Mouse (Mus musculus): Measurements from ENCODE around the gene Myoz2. TPM values are rescaled to one million over a fixed set of nuclear protein-coding genes. Genes with fewer than 3 reads are reported as not detected.

The Myoz2 gene
- total RNA-seq (2021) = under 1 TPM in 1 of 2 experiments, not detected in 1; 0.74 TPM
- long read RNA-seq, experiment 1, partial matches to known transcripts = 1 of 1 reads
- long read RNA-seq, experiment 1, other reads (novel, unspliced or antisense) = 0 of 1 reads
- long read RNA-seq, experiment 2 = 0 reads

GRCm38 (mm10) chr3:123034752-123035151, at the start of gene Myoz2:
Gene Myoz2 (minus strand): TSS chr3:123035015.
- Histone ChIP-seq H3K27ac (no peak within 1 kb of the TSS), H3K4me3 (no peak within 1 kb of the TSS)
- DNase-seq (ENCODE audit: low spot score in 2 of 2) = no peak
- no peak for TF ChIP-seq CTCF (conservative IDR thresholded peaks at IDR 0.05)

- no peak for TF ChIP-seq CTCF (conservative IDR thresholded peaks at IDR 0.05)
- no peak for DNase-seq (ENCODE audit: low spot score in 2 of 2)
- Histone ChIP-seq H3K27ac (no peak overlapping the region), H3K4me3 (no peak overlapping the region)
Observed at GRCm38 (mm10) chr3:123081665-123082064, 46.9 kb upstream of the Myoz2 start.

GRCm38 (mm10) chr3:123080943-123081342, 46.1 kb upstream of the Myoz2 start:
- H3K27ac ChIP-seq = no peak overlapping the region
- no peak for TF ChIP-seq CTCF (conservative IDR thresholded peaks at IDR 0.05)
- H3K4me3 ChIP-seq = no peak overlapping the region
- DNase-seq (ENCODE audit: low spot score in 2 of 2) = no peak

- no peak for TF ChIP-seq CTCF (conservative IDR thresholded peaks at IDR 0.05)
- no peak for DNase-seq (ENCODE audit: low spot score in 2 of 2)
- H3K4me3 ChIP-seq = no peak overlapping the region
- no peak overlapping the region for H3K27ac ChIP-seq
Observed at GRCm38 (mm10) chr3:123080017-123080725, 45.4 kb upstream of the Myoz2 start.

GRCm38 (mm10) chr3:123075759-123076158, 40.9 kb upstream of the Myoz2 start:
- no peak overlapping the region for H3K27ac ChIP-seq
- TF ChIP-seq CTCF (conservative IDR thresholded peaks at IDR 0.05) = no peak
- no peak overlapping the region for H3K4me3 ChIP-seq
- no peak for DNase-seq (ENCODE audit: low spot score in 2 of 2)

- Histone ChIP-seq H3K27ac (no peak overlapping the region), H3K4me3 (no peak overlapping the region)
- no peak for DNase-seq (ENCODE audit: low spot score in 2 of 2)
- no peak for TF ChIP-seq CTCF (conservative IDR thresholded peaks at IDR 0.05)
Observed at GRCm38 (mm10) chr3:123075034-123075433, 40.2 kb upstream of the Myoz2 start.

GRCm38 (mm10) chr3:123073351-123073750, 38.5 kb upstream of the Myoz2 start:
- DNase-seq (ENCODE audit: low spot score in 2 of 2) = no peak
- H3K27ac ChIP-seq = no peak overlapping the region
- no peak for TF ChIP-seq CTCF (conservative IDR thresholded peaks at IDR 0.05)
- H3K4me3 ChIP-seq = no peak overlapping the region

GRCm38 (mm10) chr3:123072472-123072871, 37.7 kb upstream of the Myoz2 start:
- TF ChIP-seq CTCF (conservative IDR thresholded peaks at IDR 0.05) = no peak
- no peak for DNase-seq (ENCODE audit: low spot score in 2 of 2)
- H3K27ac ChIP-seq = no peak overlapping the region
- H3K4me3 ChIP-seq = no peak overlapping the region

GRCm38 (mm10) chr3:123070996-123071395, 36.2 kb upstream of the Myoz2 start:
- no peak overlapping the region for H3K27ac ChIP-seq
- no peak for DNase-seq (ENCODE audit: low spot score in 2 of 2)
- TF ChIP-seq CTCF (conservative IDR thresholded peaks at IDR 0.05) = no peak
- H3K4me3 ChIP-seq = no peak overlapping the region

GRCm38 (mm10) chr3:123066836-123067235, 32.0 kb upstream of the Myoz2 start:
- TF ChIP-seq CTCF (conservative IDR thresholded peaks at IDR 0.05) = no peak
- Histone ChIP-seq H3K27ac (no peak overlapping the region), H3K4me3 (no peak overlapping the region)
- DNase-seq (ENCODE audit: low spot score in 2 of 2) = no peak

- no peak overlapping the region for H3K4me3 ChIP-seq
- no peak overlapping the region for H3K27ac ChIP-seq
- no peak for TF ChIP-seq CTCF (conservative IDR thresholded peaks at IDR 0.05)
- no peak for DNase-seq (ENCODE audit: low spot score in 2 of 2)
Observed at GRCm38 (mm10) chr3:123065466-123065865, 30.7 kb upstream of the Myoz2 start.

GRCm38 (mm10) chr3:123064186-123064585, 29.4 kb upstream of the Myoz2 start:
- no peak for TF ChIP-seq CTCF (conservative IDR thresholded peaks at IDR 0.05)
- no peak overlapping the region for H3K4me3 ChIP-seq
- DNase-seq (ENCODE audit: low spot score in 2 of 2) = no peak
- no peak overlapping the region for H3K27ac ChIP-seq

- no peak overlapping the region for H3K27ac ChIP-seq
- no peak overlapping the region for H3K4me3 ChIP-seq
- no peak for DNase-seq (ENCODE audit: low spot score in 2 of 2)
- TF ChIP-seq CTCF (conservative IDR thresholded peaks at IDR 0.05) = no peak
Observed at GRCm38 (mm10) chr3:123061931-123062330, 27.1 kb upstream of the Myoz2 start.

- DNase-seq (ENCODE audit: low spot score in 2 of 2) = no peak
- TF ChIP-seq CTCF (conservative IDR thresholded peaks at IDR 0.05) = no peak
- H3K27ac ChIP-seq = no peak overlapping the region
- H3K4me3 ChIP-seq = no peak overlapping the region
Observed at GRCm38 (mm10) chr3:123058832-123059231, 24.0 kb upstream of the Myoz2 start.

Measured in layer of hippocampus, adult 2 months (tissue).